Mouse (Mus musculus): ENCODE data around the gene Cwc22.

DNA sequence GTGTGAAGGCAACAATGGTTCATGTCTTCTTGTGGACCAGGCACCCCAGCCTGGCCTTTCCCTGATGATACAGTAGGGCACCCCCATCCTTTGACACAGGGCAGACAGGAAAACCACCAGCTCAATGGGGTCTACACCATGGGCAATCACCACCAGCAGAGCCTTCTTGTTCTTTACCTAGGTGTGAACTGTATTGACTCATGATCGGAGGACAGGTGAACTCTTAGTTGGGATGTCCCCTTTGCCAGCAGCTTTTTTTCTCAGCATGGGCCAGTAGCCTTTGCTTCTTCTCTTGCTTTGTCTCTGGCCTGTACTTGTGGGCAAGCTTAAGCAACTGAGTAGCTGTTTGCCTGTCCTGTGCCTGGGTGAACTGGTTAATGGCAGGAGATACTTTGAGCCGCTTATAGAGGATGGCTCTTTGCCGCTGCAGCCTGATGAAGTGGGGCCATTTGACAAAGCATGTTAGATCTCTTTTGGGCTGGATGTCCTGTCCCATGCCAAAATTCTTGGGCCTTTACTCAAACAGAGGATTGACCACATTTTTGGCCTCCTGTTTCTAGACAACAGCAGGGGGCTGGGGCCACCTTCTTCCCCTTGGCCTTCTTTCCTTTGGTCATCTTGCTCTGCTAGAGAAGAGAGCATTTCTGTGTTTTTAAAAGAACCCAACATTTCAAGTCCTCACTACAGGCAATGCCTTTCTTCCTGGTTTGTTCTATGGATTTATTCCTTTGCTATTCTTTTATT is 16.4 kb upstream of the Cwc22 start:
- TF ChIP-seq CTCF (conservative IDR thresholded peaks at IDR 0.05; ENCODE audit: low read length) (no peak), NANOG (IDR thresholded peaks at IDR 0.05; ENCODE audit: borderline replicate concordance, low read length) (no peak)
